Mouse (Mus musculus) adrenal gland (tissue): ENCODE results near the gene Fads2.

Source experiments
- intact Hi-C: fragments of 180-260 bp; cut with DNase I; formaldehyde crosslinking; loops from one replicate; pipeline ENCODE4 v1.15.1; 2025

Fads2 gene

GRCm38 (mm10) chr19:10104234-10104633, 2.7 kb upstream of the Fads2 start:
- intact Hi-C loops = no loop called here

GRCm38 (mm10) chr19:10102054-10102700, 631 bp upstream of the Fads2 start:
- intact Hi-C loops = no loop called here

GRCm38 (mm10) chr19:10100631-10101071, 895 bp downstream of the Fads2 start:
- intact Hi-C loops = loop anchor here (2.0 kb wide), 1 partner anchor 82 kb away; the partner anchor contains the start of gene Fads1

- intact Hi-C loops = loop anchor here (5.0 kb wide), 1 partner anchor 36 kb away; no protein-coding TSS in a partner anchor
Observed at GRCm38 (mm10) chr19:10097826-10098225, 3.7 kb downstream of the Fads2 start.

GRCm38 (mm10) chr19:10096371-10096876, 5.1 kb downstream of the Fads2 start:
- intact Hi-C loops = loop anchor here (5.0 kb wide), 1 partner anchor 34 kb away; no protein-coding TSS in a partner anchor

- intact Hi-C loops = loop anchor here (5.0 kb wide), 1 partner anchor 32 kb away; no protein-coding TSS in a partner anchor
Observed at GRCm38 (mm10) chr19:10094695-10095094, 6.9 kb downstream of the Fads2 start.

- intact Hi-C loops = no loop called here
Observed at GRCm38 (mm10) chr19:10093829-10094228, 7.7 kb downstream of the Fads2 start.

- intact Hi-C loops = no loop called here
Observed at GRCm38 (mm10) chr19:10086976-10087375, 14.6 kb downstream of the Fads2 start.

GRCm38 (mm10) chr19:10085454-10085853, 16.1 kb downstream of the Fads2 start:
- intact Hi-C loops = no loop called here

- intact Hi-C loops = no loop called here
Observed at GRCm38 (mm10) chr19:10082105-10082504, 19.4 kb downstream of the Fads2 start.

GRCm38 (mm10) chr19:10080384-10080783, 21.2 kb downstream of the Fads2 start:
- intact Hi-C loops = no loop called here

- intact Hi-C loops = no loop called here
Observed at GRCm38 (mm10) chr19:10078392-10078791, 23.2 kb downstream of the Fads2 start.

GRCm38 (mm10) chr19:10073145-10073544, 28.4 kb downstream of the Fads2 start:
- intact Hi-C loops = no loop called here

GRCm38 (mm10) chr19:10071892-10072291, 29.7 kb downstream of the Fads2 start:
- intact Hi-C loops = no loop called here

- intact Hi-C loops = no loop called here
Observed at GRCm38 (mm10) chr19:10071166-10071565, 30.4 kb downstream of the Fads2 start.

- intact Hi-C loops = no loop called here
Observed at GRCm38 (mm10) chr19:10070186-10070980, 31.2 kb downstream of the Fads2 start.

GRCm38 (mm10) chr19:10067701-10068100, 33.8 kb downstream of the Fads2 start:
- intact Hi-C loops = no loop called here

- intact Hi-C loops = no loop called here
Observed at GRCm38 (mm10) chr19:10066502-10066901, 35.0 kb downstream of the Fads2 start.

- intact Hi-C loops = no loop called here
Observed at GRCm38 (mm10) chr19:10066189-10066500, 35.4 kb downstream of the Fads2 start.

- intact Hi-C loops = no loop called here
Observed at GRCm38 (mm10) chr19:10065465-10066188, 35.9 kb downstream of the Fads2 start.

GRCm38 (mm10) chr19:10064173-10065012, 37.2 kb downstream of the Fads2 start:
- intact Hi-C loops = loop anchor here (5.0 kb wide), 1 partner anchor 33 kb away; no protein-coding TSS in a partner anchor
